Mouse (Mus musculus): ENCODE results near the gene Btbd35f10. TPM values are rescaled to one million over a fixed set of nuclear protein-coding genes. Genes with fewer than 3 reads are reported as not detected.
"Not testable (repeated sequence)": the region's sequence is repeated elsewhere in the genome, so short reads cannot be mapped to it uniquely, and the experiment has no call there.

Gene Btbd35f10
- not detected for total RNA-seq (2021)
- long read RNA-seq, experiment 1: 0 reads
- long read RNA-seq, experiment 2: 0 reads

GRCm38 (mm10) chrX:3752785-3753184 lies at the start of gene Btbd35f10:
TSS of gene Btbd35f10 (minus strand) at chrX:3752885.
- DNase-seq; intact Hi-C loops (cut with DNase I; ENCODE audit: low total_unique reads): not testable (repeated sequence)

Other genes starting within 250 kb of the Btbd35f10 start
- gene Btbd35f18, start 52.7 kb downstream of the Btbd35f10 start, total RNA-seq (2021): not detected
- not detected for gene Btbd35f16, start 204.1 kb upstream of the Btbd35f10 start, total RNA-seq (2021)

Data from gastrocnemius, postnatal 14 days (tissue).